Mouse (Mus musculus): Measurements from ENCODE around the gene Ltb4r1. TPM values are rescaled to one million over a fixed set of nuclear protein-coding genes. Genes with fewer than 3 reads are reported as not detected.
A peak's percentile ranks its signal among the peaks of the same experiment; 100 is the strongest.

Ltb4r1 gene
- polyA plus RNA-seq, 1 experiment from 2014 or later, result not detected

DNA sequence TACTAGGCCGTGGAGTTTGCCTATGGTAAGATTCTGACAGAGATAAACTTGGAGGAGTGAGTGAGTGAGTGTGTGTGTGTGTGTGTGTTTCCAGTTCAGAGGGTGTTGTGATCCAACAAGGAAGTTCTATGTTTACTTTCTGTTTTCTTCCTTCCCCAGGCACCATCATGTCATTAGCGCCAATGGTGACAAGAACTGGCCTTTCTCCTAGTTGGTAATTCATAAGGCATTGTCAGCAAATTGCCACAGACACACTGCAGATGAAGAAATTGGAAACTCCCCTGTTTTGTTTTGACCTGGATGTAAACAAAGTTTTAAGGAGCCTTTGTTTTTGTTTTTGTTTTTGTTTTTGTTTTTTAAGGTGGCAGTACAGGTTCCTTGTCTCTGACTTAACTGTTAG is 27.7 kb downstream of the Ltb4r1 start:
- no peak overlapping the region for H3K4me3 ChIP-seq
- no peak overlapping the region for H3K27ac ChIP-seq
- H3K9me3 ChIP-seq (replicated peaks), result no peaks in the 10 kb centered on the region
- H3K9ac ChIP-seq, result no peak overlapping the region
- WGBS, result 71% methylated on average over 2 of the region's 2 CpGs
- no peak overlapping the region for H3K4me2 ChIP-seq
- H3K27me3 ChIP-seq, result peaks cover 24% of the 10 kb centered on the region
- no peaks in the 10 kb centered on the region for H3K36me3 ChIP-seq (ENCODE audit: poor library complexity, severe bottlenecking)
- H3K4me1 ChIP-seq, result peaks cover 3% of the 10 kb centered on the region; the same call in 1 of the 2 replicates
- ATAC-seq, result no peak

DNA sequence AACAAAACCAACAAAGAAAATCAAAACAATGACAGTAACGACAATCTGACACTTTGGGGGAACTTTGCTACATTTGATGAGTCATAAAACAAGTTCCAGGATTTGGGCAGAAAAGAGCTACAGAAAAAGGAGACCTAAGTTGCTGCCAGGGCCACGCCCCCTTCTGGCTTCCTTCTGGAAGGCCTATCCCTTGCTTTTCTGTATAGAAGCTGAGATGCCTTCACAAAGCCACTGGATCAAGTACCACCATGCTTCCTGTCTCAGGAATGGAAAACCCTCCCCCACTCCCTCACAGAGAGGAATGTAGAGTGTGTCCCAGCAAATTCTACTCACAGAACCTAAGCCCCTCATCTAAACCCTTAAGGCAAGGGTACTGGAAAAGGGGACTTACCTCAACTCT is 28.2 kb downstream of the Ltb4r1 start:
- Histone ChIP-seq H3K9me3 (replicated peaks) (no peaks in the 10 kb centered on the region), H3K27ac (no peak overlapping the region), H3K27me3 (peaks cover 19% of the 10 kb centered on the region), H3K36me3 (ENCODE audit: poor library complexity, severe bottlenecking) (no peaks in the 10 kb centered on the region), H3K4me2 (no peak overlapping the region), H3K4me1 (no peaks in the 10 kb centered on the region), H3K4me3 (no peak overlapping the region), H3K9ac (no peak overlapping the region)
- ATAC-seq, result no peak
- WGBS, result 63% methylated on average over 2 of the region's 2 CpGs

DNA sequence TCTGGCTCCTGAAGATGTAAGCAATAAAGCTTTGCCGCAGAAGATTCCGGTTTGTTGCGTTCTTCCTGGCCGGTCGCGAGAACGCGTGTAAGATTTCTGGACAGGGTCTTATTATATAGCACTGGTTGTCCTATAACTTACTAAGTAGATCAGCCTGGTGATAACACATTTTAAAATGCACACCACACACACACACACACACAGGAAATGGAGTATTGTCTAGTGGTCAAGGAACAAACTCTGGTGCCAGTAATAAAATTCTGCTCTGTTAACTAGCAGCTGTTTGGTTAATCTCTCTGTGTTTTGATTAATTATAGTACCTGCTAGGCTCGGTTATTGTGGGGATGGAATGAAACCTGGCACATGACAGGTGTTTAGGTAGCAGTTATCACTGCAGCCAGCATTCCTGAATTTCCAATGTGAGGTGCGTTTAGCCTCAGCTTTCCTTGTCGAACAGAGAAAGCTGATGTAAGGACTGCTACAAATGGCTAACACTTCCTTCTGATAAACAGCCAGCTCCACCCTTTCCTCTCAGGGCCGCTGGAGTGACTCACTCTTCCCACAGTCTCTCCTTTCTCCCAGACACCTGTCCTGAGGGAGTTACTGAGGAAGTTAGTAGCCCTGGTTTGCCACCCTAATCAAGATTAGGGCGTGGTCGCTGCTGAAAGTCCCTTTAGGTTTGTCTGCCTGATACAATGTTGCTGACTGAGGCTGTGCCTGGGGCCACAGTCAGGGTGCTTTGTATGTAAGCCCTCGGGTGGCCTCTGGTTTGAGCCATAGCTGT is 29.8 kb downstream of the Ltb4r1 start:
- no peaks in the 10 kb centered on the region for H3K4me1 ChIP-seq
- H3K36me3 ChIP-seq (ENCODE audit: poor library complexity, severe bottlenecking), result no peaks in the 10 kb centered on the region
- WGBS, result 84% methylated on average over 15 of the region's 15 CpGs
- H3K4me2 ChIP-seq, result no peak overlapping the region
- no peak for ATAC-seq
- H3K9me3 ChIP-seq (replicated peaks), result no peaks in the 10 kb centered on the region
- H3K4me3 ChIP-seq, result no peak overlapping the region
- no peak overlapping the region for H3K9ac ChIP-seq
- H3K27me3 ChIP-seq, result peaks cover 3% of the 10 kb centered on the region; the same call in 1 of the 2 replicates
- no peak overlapping the region for H3K27ac ChIP-seq

DNA sequence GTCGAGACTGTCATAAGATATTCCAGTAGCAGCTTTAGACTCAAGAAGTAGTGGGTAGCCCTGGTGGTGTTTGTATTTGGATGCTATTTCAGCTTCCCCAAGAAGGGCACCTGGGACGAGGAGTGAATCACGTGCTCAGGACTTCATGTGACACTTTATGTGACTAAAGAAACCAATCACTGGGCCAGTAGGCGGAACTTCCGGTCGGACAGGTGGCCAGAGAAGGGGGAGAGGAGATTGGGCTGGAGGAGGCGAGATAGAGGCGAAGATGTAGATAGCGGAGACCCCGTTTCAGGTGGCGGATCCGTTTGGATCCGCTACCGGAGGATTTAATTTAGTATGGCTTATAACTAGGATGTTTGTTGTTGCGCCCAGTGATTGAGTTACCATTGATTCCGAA is 49.1 kb downstream of the Ltb4r1 start:
- peak; percentile 51 for ATAC-seq
- H3K27ac ChIP-seq, result no peak overlapping the region

DNA sequence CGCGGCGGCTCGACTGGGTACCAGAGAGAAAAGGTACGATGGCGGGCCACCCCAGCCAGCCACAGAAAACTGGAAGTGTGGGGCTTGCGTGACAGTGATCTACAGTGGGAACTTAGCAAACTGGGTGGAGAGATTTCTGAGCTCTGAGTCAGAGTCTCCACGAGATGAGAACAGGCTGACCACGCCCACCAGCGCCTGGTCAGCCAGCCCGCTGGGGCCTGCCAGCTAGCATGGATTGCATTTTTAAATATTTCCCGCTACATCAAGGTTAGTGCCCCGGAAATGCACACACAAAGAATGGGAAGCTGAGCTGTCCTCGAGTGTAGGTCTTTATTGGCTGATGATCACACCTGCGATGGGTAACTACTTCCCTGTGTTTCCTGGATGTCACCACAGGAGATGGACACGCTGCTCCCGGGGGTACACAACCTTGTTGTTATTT is 49.6 kb downstream of the Ltb4r1 start:
- Histone ChIP-seq H3K4me2 (peak overlapping the region; percentile 65), H3K27me3 (no peaks in the 10 kb centered on the region), H3K36me3 (ENCODE audit: poor library complexity, severe bottlenecking) (no peaks in the 10 kb centered on the region), H3K9ac (peak overlapping the region; percentile 58), H3K27ac (no peak overlapping the region), H3K9me3 (replicated peaks) (no peaks in the 10 kb centered on the region), H3K4me1 (no peaks in the 10 kb centered on the region), H3K4me3 (peak overlapping the region; percentile 48)
- peak; percentile 61; the same call in 1 of the 2 replicates for ATAC-seq
- WGBS, result 22% methylated on average over 17 of the region's 17 CpGs

More for the DNA sequence above, 49.1 kb downstream of the Ltb4r1 start:
- H3K9me3 ChIP-seq (replicated peaks), result no peaks in the 10 kb centered on the region
- H3K36me3 ChIP-seq (ENCODE audit: poor library complexity, severe bottlenecking), result no peaks in the 10 kb centered on the region
- H3K4me2 ChIP-seq, result peak overlapping the region; percentile 65
- WGBS, result 26% methylated on average over 16 of the region's 16 CpGs
- peak overlapping the region; percentile 58 for H3K9ac ChIP-seq
- peak overlapping the region; percentile 48 for H3K4me3 ChIP-seq
- no peaks in the 10 kb centered on the region for H3K27me3 ChIP-seq
- H3K4me1 ChIP-seq, result no peaks in the 10 kb centered on the region

Other genes with a start within 250 kb of the Ltb4r1 start
- not detected in 2 replicates for gene Nrl, start 241.0 kb upstream of the Ltb4r1 start, polyA plus RNA-seq (2015; fragmentation: Nextera tagmentation; extraction: Ambion mirVana)
- 17.9 and 18.1 TPM in 2 replicates for gene Pck2, start 225.7 kb upstream of the Ltb4r1 start, polyA plus RNA-seq (2015; fragmentation: Nextera tagmentation; extraction: Ambion mirVana)
- 108 and 115 TPM in 2 replicates for gene Dcaf11, start 206.0 kb upstream of the Ltb4r1 start, polyA plus RNA-seq (2015; fragmentation: Nextera tagmentation; extraction: Ambion mirVana)
- 0.63 TPM in 1 of 2 replicates, not detected in the other for gene A730061H03Rik, start 205.6 kb upstream of the Ltb4r1 start, polyA plus RNA-seq (2015; fragmentation: Nextera tagmentation; extraction: Ambion mirVana)
- gene Fitm1, start 190.3 kb upstream of the Ltb4r1 start, polyA plus RNA-seq (2015; fragmentation: Nextera tagmentation; extraction: Ambion mirVana), result not detected in 2 replicates
- 154 and 156 TPM in 2 replicates for gene Psme1, start 187.8 kb upstream of the Ltb4r1 start, polyA plus RNA-seq (2015; fragmentation: Nextera tagmentation; extraction: Ambion mirVana)
- gene Emc9, start 180.7 kb upstream of the Ltb4r1 start, polyA plus RNA-seq (2015; fragmentation: Nextera tagmentation; extraction: Ambion mirVana), result 8.2 and 8.8 TPM in 2 replicates
- gene Psme2, start 174.8 kb upstream of the Ltb4r1 start, polyA plus RNA-seq (2015; fragmentation: Nextera tagmentation; extraction: Ambion mirVana), result 200 and 206 TPM in 2 replicates
- 13.3 and 22.0 TPM in 2 replicates for gene Rnf31, start 174.3 kb upstream of the Ltb4r1 start, polyA plus RNA-seq (2015; fragmentation: Nextera tagmentation; extraction: Ambion mirVana)
- gene Irf9, start 162.4 kb upstream of the Ltb4r1 start, polyA plus RNA-seq (2015; fragmentation: Nextera tagmentation; extraction: Ambion mirVana), result 6.9 and 7.2 TPM in 2 replicates
- 7.9 and 9.3 TPM in 2 replicates for gene Rec8, start 147.9 kb upstream of the Ltb4r1 start, polyA plus RNA-seq (2015; fragmentation: Nextera tagmentation; extraction: Ambion mirVana)
- gene Ipo4, start 130.0 kb upstream of the Ltb4r1 start, polyA plus RNA-seq (2015; fragmentation: Nextera tagmentation; extraction: Ambion mirVana), result 65.5 and 76.0 TPM in 2 replicates
- gene Gm49378, start 128.1 kb upstream of the Ltb4r1 start, polyA plus RNA-seq (2015; fragmentation: Nextera tagmentation; extraction: Ambion mirVana), result 1.1 and 1.5 TPM in 2 replicates
- 64.3 and 71.3 TPM in 2 replicates for gene Tm9sf1, start 122.2 kb upstream of the Ltb4r1 start, polyA plus RNA-seq (2015; fragmentation: Nextera tagmentation; extraction: Ambion mirVana)
- gene Tssk4, start 115.8 kb upstream of the Ltb4r1 start, polyA plus RNA-seq (2015; fragmentation: Nextera tagmentation; extraction: Ambion mirVana), result 0.57 and 0.67 TPM in 2 replicates
- gene Mdp1, start 105.5 kb upstream of the Ltb4r1 start, polyA plus RNA-seq (2015; fragmentation: Nextera tagmentation; extraction: Ambion mirVana), result 66.3 and 70.1 TPM in 2 replicates
- 57.5 and 60.4 TPM in 2 replicates for gene Gmpr2, start 94.0 kb upstream of the Ltb4r1 start, polyA plus RNA-seq (2015; fragmentation: Nextera tagmentation; extraction: Ambion mirVana)
- gene Nedd8, start 93.8 kb upstream of the Ltb4r1 start, polyA plus RNA-seq (2015; fragmentation: Nextera tagmentation; extraction: Ambion mirVana), result 665 and 692 TPM in 2 replicates
- 45.1 and 51.6 TPM in 2 replicates for gene Tinf2, start 84.1 kb upstream of the Ltb4r1 start, polyA plus RNA-seq (2015; fragmentation: Nextera tagmentation; extraction: Ambion mirVana)
- 0.13 and 0.21 TPM in 2 replicates for gene Tgm1, start 52.0 kb upstream of the Ltb4r1 start, polyA plus RNA-seq (2015; fragmentation: Nextera tagmentation; extraction: Ambion mirVana)
- 33.5 and 37.8 TPM in 2 replicates for gene Rabggta, start 43.7 kb upstream of the Ltb4r1 start, polyA plus RNA-seq (2015; fragmentation: Nextera tagmentation; extraction: Ambion mirVana)
- 77.1 and 78.8 TPM in 2 replicates for gene Dhrs1, start 20.3 kb upstream of the Ltb4r1 start, polyA plus RNA-seq (2015; fragmentation: Nextera tagmentation; extraction: Ambion mirVana)
- gene Nop9, start 20.3 kb upstream of the Ltb4r1 start, polyA plus RNA-seq (2015; fragmentation: Nextera tagmentation; extraction: Ambion mirVana), result 44.4 and 46.4 TPM in 2 replicates
- 0.20 and 0.23 TPM in 2 replicates for gene Cideb, start 7.5 kb upstream of the Ltb4r1 start, polyA plus RNA-seq (2015; fragmentation: Nextera tagmentation; extraction: Ambion mirVana)
- gene Ltb4r2, start 4.5 kb upstream of the Ltb4r1 start, polyA plus RNA-seq (2015; fragmentation: Nextera tagmentation; extraction: Ambion mirVana), result 0.18 and 0.29 TPM in 2 replicates
- gene Adcy4, start 18.1 kb downstream of the Ltb4r1 start, polyA plus RNA-seq (2015; fragmentation: Nextera tagmentation; extraction: Ambion mirVana), result 3.6 and 5.4 TPM in 2 replicates
- 2.1 and 2.4 TPM in 2 replicates for gene Ripk3, start 22.9 kb downstream of the Ltb4r1 start, polyA plus RNA-seq (2015; fragmentation: Nextera tagmentation; extraction: Ambion mirVana)
- gene Nfatc4, start 57.2 kb downstream of the Ltb4r1 start, polyA plus RNA-seq (2015; fragmentation: Nextera tagmentation; extraction: Ambion mirVana), result 17.0 and 18.9 TPM in 2 replicates
- gene Nynrin, start 88.0 kb downstream of the Ltb4r1 start, polyA plus RNA-seq (2015; fragmentation: Nextera tagmentation; extraction: Ambion mirVana), result 9.3 and 12.4 TPM in 2 replicates
- gene Cbln3, start 118.4 kb downstream of the Ltb4r1 start, polyA plus RNA-seq (2015; fragmentation: Nextera tagmentation; extraction: Ambion mirVana), result 0.08 and 0.18 TPM in 2 replicates
- gene Khnyn, start 119.0 kb downstream of the Ltb4r1 start, polyA plus RNA-seq (2015; fragmentation: Nextera tagmentation; extraction: Ambion mirVana), result 9.6 and 10.8 TPM in 2 replicates
- gene Sdr39u1, start 134.3 kb downstream of the Ltb4r1 start, polyA plus RNA-seq (2015; fragmentation: Nextera tagmentation; extraction: Ambion mirVana), result 71.0 and 72.3 TPM in 2 replicates
- not detected in 2 replicates for gene Cma1, start 178.7 kb downstream of the Ltb4r1 start, polyA plus RNA-seq (2015; fragmentation: Nextera tagmentation; extraction: Ambion mirVana)
- gene Cma2, start 185.0 kb downstream of the Ltb4r1 start, polyA plus RNA-seq (2015; fragmentation: Nextera tagmentation; extraction: Ambion mirVana), result not detected in 2 replicates